Mouse (Mus musculus): ENCODE data around the gene Skil. TPM values are rescaled to one million over a fixed set of nuclear protein-coding genes. Genes with fewer than 3 reads are reported as not detected.

Gene Skil
- polyA plus RNA-seq, 1 experiment from 2014 or later = 24.2 TPM

GRCm38 (mm10) chr3:31145641-31146290, 50.9 kb downstream of the Skil start:
- no peak overlapping the region for H3K4me3 ChIP-seq
- peak; percentile 63 for DNase-seq (ENCODE audit: extremely low spot score, low spot score)
- no peaks in the 10 kb centered on the region for H3K36me3 ChIP-seq (replicated peaks)
- peaks cover 46% of the 10 kb centered on the region for H3K27me3 ChIP-seq (ENCODE audit: poor library complexity, severe bottlenecking)
- no peaks in the 10 kb centered on the region for H3K9me3 ChIP-seq
- no peak overlapping the region for H3K27ac ChIP-seq
- WGBS = 15% methylated on average over 14 of the region's 14 CpGs
- peaks cover 12% of the 10 kb centered on the region for H3K4me1 ChIP-seq

GRCm38 (mm10) chr3:31148595-31148994, 53.7 kb downstream of the Skil start:
- H3K27me3 ChIP-seq (ENCODE audit: poor library complexity, severe bottlenecking) = peaks cover 54% of the 10 kb centered on the region
- DNase-seq (ENCODE audit: extremely low spot score, low spot score) = no peak
- H3K4me1 ChIP-seq = peaks cover 12% of the 10 kb centered on the region
- H3K9me3 ChIP-seq = no peaks in the 10 kb centered on the region
- H3K4me3 ChIP-seq = no peak overlapping the region
- H3K27ac ChIP-seq = no peak overlapping the region
- H3K36me3 ChIP-seq (replicated peaks) = no peaks in the 10 kb centered on the region
- 84% methylated on average over 7 of the region's 7 CpGs for WGBS

- 0 out of 2 replicates have a peak within 1 kb of the TSS, but pooled peaks have one; percentile 6 for H3K27ac ChIP-seq
- under 1% methylated on average over 33 of the region's 33 CpGs for WGBS
- DNase-seq (ENCODE audit: extremely low spot score, low spot score) = peak; percentile 73
- peaks cover 17% of the 10 kb centered on the region for H3K4me1 ChIP-seq
- peaks cover 54% of the 10 kb centered on the region for H3K27me3 ChIP-seq (ENCODE audit: poor library complexity, severe bottlenecking)
- H3K9me3 ChIP-seq = no peaks in the 10 kb centered on the region
- peak within 1 kb of the TSS; percentile 58 for H3K4me3 ChIP-seq
- no peaks in the 10 kb centered on the region for H3K36me3 ChIP-seq (replicated peaks)
Measured at GRCm38 (mm10) chr3:31149706-31150105, 54.8 kb downstream of the Skil start, which contains the start of gene Cldn11. TSS of gene Cldn11 (plus strand) at chr3:31149920.

GRCm38 (mm10) chr3:31152108-31152507, 57.2 kb downstream of the Skil start:
- Histone ChIP-seq H3K27me3 (ENCODE audit: poor library complexity, severe bottlenecking) (peaks cover 45% of the 10 kb centered on the region), H3K27ac (no peak overlapping the region), H3K36me3 (replicated peaks) (no peaks in the 10 kb centered on the region), H3K4me3 (no peak overlapping the region), H3K4me1 (peaks cover 28% of the 10 kb centered on the region), H3K9me3 (no peaks in the 10 kb centered on the region)
- no peak for DNase-seq (ENCODE audit: extremely low spot score, low spot score)
- 77% methylated on average over 6 of the region's 6 CpGs for WGBS

GRCm38 (mm10) chr3:31156126-31156525, 61.3 kb downstream of the Skil start:
- no peaks in the 10 kb centered on the region for H3K9me3 ChIP-seq
- peak overlapping the region; percentile 51; the same call in 1 of the 2 replicates for H3K27ac ChIP-seq
- H3K36me3 ChIP-seq (replicated peaks) = no peaks in the 10 kb centered on the region
- WGBS = 53% methylated on average over 3 of the region's 3 CpGs
- H3K4me3 ChIP-seq = no peak overlapping the region
- DNase-seq (ENCODE audit: extremely low spot score, low spot score) = no peak
- peaks cover 23% of the 10 kb centered on the region for H3K4me1 ChIP-seq
- H3K27me3 ChIP-seq (ENCODE audit: poor library complexity, severe bottlenecking) = peaks cover 5% of the 10 kb centered on the region

- WGBS = 94% methylated on average over 15 of the region's 15 CpGs
- H3K4me3 ChIP-seq = no peak overlapping the region
- no peaks in the 10 kb centered on the region for H3K9me3 ChIP-seq
- no peak overlapping the region for H3K27ac ChIP-seq
- no peaks in the 10 kb centered on the region for H3K36me3 ChIP-seq (replicated peaks)
- no peaks in the 10 kb centered on the region for H3K27me3 ChIP-seq (ENCODE audit: poor library complexity, severe bottlenecking)
- DNase-seq (ENCODE audit: extremely low spot score, low spot score) = no peak
- H3K4me1 ChIP-seq = peaks cover 31% of the 10 kb centered on the region
Measured at GRCm38 (mm10) chr3:31157776-31158175, 62.9 kb downstream of the Skil start.

- Histone ChIP-seq H3K27me3 (ENCODE audit: poor library complexity, severe bottlenecking) (no peaks in the 10 kb centered on the region), H3K36me3 (replicated peaks) (no peaks in the 10 kb centered on the region), H3K4me1 (peaks cover 24% of the 10 kb centered on the region), H3K27ac (no peak overlapping the region), H3K4me3 (no peak overlapping the region), H3K9me3 (no peaks in the 10 kb centered on the region)
- WGBS = 88% methylated on average over 10 of the region's 10 CpGs
- no peak for DNase-seq (ENCODE audit: extremely low spot score, low spot score)
Measured at GRCm38 (mm10) chr3:31160046-31160445, 65.2 kb downstream of the Skil start.

GRCm38 (mm10) chr3:31161336-31161735, 66.5 kb downstream of the Skil start:
- no peak for DNase-seq (ENCODE audit: extremely low spot score, low spot score)
- peaks cover 25% of the 10 kb centered on the region for H3K4me1 ChIP-seq
- H3K9me3 ChIP-seq = no peaks in the 10 kb centered on the region
- H3K36me3 ChIP-seq (replicated peaks) = no peaks in the 10 kb centered on the region
- WGBS = 36% methylated on average over 6 of the region's 6 CpGs
- H3K27me3 ChIP-seq (ENCODE audit: poor library complexity, severe bottlenecking) = no peaks in the 10 kb centered on the region
- no peak overlapping the region for H3K4me3 ChIP-seq
- H3K27ac ChIP-seq = peak overlapping the region; percentile 30; the same call in 1 of the 2 replicates

- Histone ChIP-seq H3K4me3 (no peak overlapping the region), H3K27me3 (ENCODE audit: poor library complexity, severe bottlenecking) (no peaks in the 10 kb centered on the region), H3K36me3 (replicated peaks) (no peaks in the 10 kb centered on the region), H3K9me3 (no peaks in the 10 kb centered on the region), H3K27ac (no peak overlapping the region), H3K4me1 (peaks cover 33% of the 10 kb centered on the region)
- 92% methylated on average over 14 of the region's 14 CpGs for WGBS
- no peak for DNase-seq (ENCODE audit: extremely low spot score, low spot score)
Measured at GRCm38 (mm10) chr3:31162860-31163259, 68.0 kb downstream of the Skil start.

- Histone ChIP-seq H3K9me3 (no peaks in the 10 kb centered on the region), H3K4me1 (peaks cover 29% of the 10 kb centered on the region), H3K27ac (peak overlapping the region; percentile 31), H3K27me3 (ENCODE audit: poor library complexity, severe bottlenecking) (no peaks in the 10 kb centered on the region), H3K36me3 (replicated peaks) (no peaks in the 10 kb centered on the region), H3K4me3 (no peak overlapping the region)
- whole genome bisulfite sequencing = 58% methylated on average over 3 of the region's 3 CpGs
- DNase-seq (ENCODE audit: extremely low spot score, low spot score) = no peak
Measured at GRCm38 (mm10) chr3:31165803-31166202, 70.9 kb downstream of the Skil start.

GRCm38 (mm10) chr3:31166365-31166871, 71.6 kb downstream of the Skil start:
- Histone ChIP-seq H3K4me3 (no peak overlapping the region), H3K4me1 (peaks cover 23% of the 10 kb centered on the region), H3K9me3 (no peaks in the 10 kb centered on the region), H3K36me3 (replicated peaks) (no peaks in the 10 kb centered on the region), H3K27me3 (ENCODE audit: poor library complexity, severe bottlenecking) (no peaks in the 10 kb centered on the region), H3K27ac (peak overlapping the region; percentile 31)
- 42% methylated on average over 12 of the region's 12 CpGs for WGBS
- DNase-seq (ENCODE audit: extremely low spot score, low spot score) = peak; percentile 19

All from forebrain, embryonic 10.5 days (tissue).